Mouse (Mus musculus) CD8-positive naive resting alpha-beta T cell, adult 2 months (primary cell): ENCODE results near the gene Arhgap44.

Experiments
- DNase-seq, 2 experiments: peaks; one replicate each; pipeline ENCODE4 v3.0.0; 2022; ENCODE audit warnings: low read depth in 2 of 2, low spot score in 2 of 2

Gene Arhgap44

GRCm38 (mm10) chr11:65162767-65163120 lies at the start of gene Arhgap44:
Gene Arhgap44, minus strand, starts transcription at chr11:65162961.
- no peak for DNase-seq

GRCm38 (mm10) chr11:65211701-65212100 lies 48.9 kb upstream of the Arhgap44 start:
- DNase-seq: no peak

GRCm38 (mm10) chr11:65209441-65209840 lies 46.7 kb upstream of the Arhgap44 start:
- no peak for DNase-seq

DNA sequence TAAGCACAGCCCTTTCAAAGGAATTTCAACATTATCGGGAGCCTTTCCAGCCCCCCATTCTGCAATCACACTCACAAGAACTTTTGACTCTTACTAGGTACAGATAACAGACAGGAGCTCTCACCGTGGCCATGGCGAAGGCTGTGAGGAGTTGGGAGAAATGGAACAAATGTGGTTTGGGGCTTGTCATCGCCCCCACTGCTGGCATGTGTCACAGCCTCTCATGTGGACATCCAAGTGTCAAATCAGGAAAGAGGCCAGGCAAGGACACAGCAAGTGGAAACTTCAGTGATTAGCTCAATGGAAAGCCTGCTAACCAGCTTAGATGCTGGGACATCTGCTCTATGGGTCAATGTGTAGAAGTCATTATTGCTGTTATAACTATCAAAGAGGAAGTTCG lies 42.5 kb upstream of the Arhgap44 start:
- DNase-seq: no peak

DNA sequence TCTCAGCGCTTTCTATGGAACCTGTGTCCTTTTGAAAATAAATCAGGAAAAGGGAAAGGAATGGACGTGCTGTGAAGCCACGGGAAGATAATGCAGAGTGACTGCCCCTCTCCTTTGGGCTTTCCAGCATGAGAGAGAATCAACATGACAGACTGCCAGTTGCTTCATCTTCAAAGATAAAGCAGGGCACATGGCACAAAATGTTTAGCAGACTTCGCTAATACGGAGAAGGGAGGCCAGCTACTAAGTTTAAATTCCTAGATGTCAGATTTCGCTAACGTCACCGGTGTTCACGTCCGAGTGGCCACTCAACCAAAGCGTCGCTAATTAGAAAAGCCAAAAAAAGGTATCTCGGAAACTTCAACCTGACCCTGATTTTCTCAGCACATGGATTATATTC lies 41.9 kb upstream of the Arhgap44 start:
- no peak for DNase-seq

DNA sequence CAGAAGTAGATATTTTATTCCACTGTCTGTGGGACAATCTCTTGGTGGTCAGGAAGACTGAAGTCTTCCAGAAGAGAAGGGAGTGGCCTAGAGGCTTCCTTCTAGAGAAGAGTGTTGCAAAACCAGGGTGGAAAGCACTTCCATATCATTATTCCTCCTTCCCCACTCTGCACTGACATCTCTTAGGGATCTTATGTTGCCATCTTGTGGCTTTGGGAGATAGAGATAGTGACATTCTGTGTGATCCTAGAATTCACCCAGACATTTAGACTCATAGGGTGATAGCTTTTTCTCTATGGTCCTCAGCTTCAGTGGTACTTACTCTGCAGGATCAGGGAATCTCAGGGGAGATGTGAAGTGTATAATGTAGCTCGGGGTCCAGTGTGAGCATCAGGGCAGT lies 40.3 kb upstream of the Arhgap44 start:
- no peak for DNase-seq

- no peak for DNase-seq
These were observed 39.5 kb upstream of the Arhgap44 start for GRCm38 (mm10) chr11:65202236-65202635.

DNA sequence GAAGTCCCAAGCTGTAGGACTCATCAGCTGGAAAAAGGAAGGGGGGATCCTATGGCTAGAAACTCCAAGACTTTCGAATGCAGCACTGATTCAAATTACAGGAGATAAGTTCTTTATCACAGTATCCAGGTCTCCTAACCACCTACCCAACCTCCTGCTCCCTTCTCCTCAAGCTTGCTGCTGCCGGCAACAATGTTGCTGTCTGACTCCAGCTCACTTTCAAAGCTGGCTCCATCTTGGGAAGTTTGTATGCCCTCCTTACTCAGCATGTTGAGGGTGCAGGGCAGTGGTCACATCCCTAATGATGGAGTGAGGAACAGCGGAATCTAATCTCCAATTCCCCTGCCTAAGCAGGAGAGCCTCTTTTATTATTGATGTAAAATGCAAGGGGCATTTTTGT lies 35.3 kb upstream of the Arhgap44 start:
- DNase-seq: no peak

DNA sequence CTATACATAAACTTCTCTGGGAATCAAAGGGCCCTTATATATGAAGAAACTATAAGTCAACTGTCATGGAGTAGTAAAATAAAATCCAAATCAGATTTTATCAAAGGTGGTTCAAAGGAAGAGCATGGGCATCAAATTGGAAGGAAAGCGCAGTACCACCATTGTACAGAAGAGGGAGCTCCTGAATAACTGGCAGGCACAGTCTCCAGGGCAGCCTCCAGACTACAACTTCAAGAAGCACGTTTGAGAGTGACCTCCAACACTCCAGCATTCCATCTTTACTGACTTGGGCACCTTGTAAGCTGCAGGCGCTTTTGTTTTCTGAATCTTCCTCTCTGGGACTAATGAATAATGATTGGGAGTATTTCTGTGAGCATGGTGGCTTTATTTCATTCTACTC lies 34.5 kb upstream of the Arhgap44 start:
- DNase-seq: no peak

- DNase-seq: no peak
These were observed 24.2 kb upstream of the Arhgap44 start for GRCm38 (mm10) chr11:65186974-65187373.

DNA sequence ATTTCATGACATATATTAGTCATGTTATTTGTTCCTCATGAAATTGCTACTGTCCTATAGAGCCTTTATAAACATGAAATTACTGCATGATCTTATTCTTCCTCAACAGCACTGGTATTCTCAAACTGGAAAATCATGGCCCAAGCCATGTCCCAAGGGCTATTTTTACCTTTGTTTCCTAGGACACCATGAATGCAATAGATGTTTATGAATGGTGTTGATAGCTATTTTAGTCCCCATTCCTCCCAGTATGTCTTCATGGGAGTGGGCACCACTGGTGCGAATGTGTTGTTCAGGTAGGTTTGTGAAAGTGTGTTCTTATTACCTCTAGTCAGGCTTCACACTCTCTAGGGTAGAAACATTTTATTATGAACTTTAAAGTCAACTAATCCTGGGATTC lies 22.4 kb upstream of the Arhgap44 start:
- DNase-seq: no peak

DNA sequence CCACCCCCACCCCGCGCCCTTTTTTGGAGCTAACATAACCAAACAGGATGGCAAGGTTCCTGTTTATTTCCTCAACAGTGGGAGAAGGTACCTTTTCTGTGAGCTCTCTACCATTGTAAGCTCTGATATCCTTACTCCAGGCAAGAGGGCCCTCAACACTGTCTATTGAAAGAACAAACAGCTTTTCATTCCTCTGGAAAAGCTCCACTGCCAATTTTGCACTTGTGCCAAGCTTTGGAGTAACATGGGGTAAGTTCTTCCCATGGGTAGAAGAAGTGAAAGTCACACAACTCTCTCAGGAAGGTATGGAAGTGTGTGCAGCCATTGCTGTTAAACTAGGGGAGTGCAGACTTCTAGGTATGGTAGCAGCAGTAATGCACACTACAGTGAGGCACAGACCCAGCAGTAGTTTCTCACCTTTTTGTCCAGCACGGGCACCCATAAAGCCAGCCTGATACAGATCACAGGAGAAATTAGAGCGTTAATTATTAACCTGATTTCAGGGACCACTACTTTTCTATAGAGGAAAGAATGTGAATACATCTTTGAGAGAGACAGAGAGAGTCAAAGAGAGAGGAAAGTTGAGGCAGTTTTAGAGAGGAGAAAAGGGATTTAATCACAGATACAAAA lies 7.5 kb upstream of the Arhgap44 start:
- DNase-seq: no peak

DNA sequence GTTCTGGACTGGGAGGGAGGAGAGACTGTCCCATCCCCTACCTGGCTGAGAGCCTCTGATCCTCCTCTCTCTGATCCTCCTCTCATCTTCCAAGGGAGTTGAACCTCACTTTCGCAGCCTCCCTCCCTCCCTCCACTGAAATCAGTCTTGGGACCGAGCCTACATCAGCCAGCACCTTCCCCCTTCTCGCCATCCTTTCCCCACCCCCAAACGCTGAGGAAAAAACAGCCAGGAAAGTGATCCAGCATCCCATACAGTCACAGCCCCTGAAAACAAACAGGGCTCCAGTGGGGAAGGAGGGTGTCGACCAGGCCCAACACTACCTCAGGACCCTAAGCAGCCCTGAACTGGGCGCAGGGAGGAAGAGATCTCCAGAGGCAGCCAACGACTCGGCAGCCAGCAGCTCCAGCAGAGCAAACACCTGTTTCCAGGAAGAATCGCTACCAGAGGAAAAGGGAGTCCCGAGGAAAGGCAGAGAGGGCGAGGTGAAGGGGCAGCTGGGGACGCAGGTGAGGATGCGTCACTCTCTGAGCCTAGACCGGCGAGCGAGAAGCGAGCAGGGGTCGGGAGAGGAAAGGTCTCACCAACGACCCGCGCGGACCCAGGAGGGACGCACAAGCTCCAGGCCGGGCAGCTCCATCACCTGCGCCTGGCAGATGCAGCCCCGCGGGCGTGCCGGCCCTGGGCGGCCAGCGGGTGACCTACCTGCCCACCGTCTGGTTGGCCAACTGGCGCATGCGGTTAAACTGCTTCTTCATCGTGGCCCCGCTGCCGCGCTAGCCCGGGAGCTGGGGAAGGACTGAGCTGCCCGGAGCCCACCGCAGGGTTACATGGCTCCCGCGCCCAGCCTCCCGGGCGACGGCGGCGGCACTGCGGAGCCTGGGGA lies 637 bp downstream of the Arhgap44 start:
- no peak for DNase-seq

GRCm38 (mm10) chr11:65160991-65161880 lies 1.5 kb downstream of the Arhgap44 start:
- DNase-seq: no peak

- no peak for DNase-seq
These were observed 3.0 kb downstream of the Arhgap44 start, which contains the start of gene 1700086D15Rik for GRCm38 (mm10) chr11:65159791-65160190. Gene 1700086D15Rik, minus strand, starts transcription at chr11:65159891.

- DNase-seq: no peak
These were observed 4.1 kb downstream of the Arhgap44 start for GRCm38 (mm10) chr11:65158658-65158990.

DNA sequence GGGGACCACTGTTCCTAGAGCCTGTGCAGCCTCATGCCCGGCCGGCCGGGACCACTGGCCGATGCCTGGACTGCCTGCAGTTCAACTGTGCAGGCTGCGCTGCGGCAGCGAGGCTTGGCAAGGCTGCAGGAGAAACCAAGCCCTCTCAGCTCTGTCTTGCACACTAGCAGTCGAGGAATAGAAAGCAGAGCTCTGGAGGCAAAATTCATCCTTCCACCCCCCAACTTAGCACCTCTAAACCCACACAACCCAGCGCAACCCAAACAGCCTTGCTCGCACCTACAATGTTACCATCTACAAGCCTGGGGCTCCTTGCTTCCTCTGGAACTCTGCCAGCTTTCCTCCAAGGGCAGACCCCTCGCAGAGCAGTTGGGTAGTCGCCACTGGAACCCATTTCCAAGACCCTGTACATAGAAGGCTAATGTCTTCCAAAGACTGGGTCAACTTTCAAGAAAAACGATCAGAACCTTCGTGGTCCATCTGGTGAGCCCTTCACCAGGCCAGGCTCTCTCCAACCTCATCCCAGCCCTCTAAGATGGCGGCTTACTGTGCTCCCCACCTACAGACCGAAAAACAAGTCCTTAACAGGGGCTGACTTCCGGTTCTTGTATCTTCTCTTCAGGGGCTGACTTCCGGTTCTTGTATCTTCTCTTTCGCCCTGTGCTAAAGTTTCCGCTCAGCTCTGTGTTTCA lies 4.6 kb downstream of the Arhgap44 start:
- DNase-seq: no peak

DNA sequence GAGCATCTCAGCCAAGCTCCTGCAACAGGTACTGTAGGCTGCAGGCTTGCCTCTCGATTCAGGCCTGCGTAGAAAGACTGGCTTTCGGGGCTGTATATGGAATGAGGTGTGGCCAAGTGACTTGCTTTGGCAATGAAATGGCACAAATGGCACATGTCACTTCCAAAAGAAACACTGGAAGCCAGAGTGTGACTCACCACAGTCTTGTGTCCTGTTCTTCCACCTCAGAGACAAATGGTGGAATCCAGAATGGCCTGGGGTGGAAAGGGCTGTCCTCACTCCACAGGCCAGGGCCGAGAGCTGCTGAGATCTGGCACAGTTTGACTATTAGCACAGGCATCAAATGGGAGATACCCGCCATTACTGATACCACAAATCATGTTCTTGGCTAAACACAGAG lies 9.8 kb downstream of the Arhgap44 start:
- DNase-seq: no peak

- no peak for DNase-seq
These were observed 14.3 kb downstream of the Arhgap44 start for GRCm38 (mm10) chr11:65148441-65148840.

GRCm38 (mm10) chr11:65142838-65143417 lies 19.8 kb downstream of the Arhgap44 start:
- DNase-seq: no peak

GRCm38 (mm10) chr11:65139030-65139429 lies 23.7 kb downstream of the Arhgap44 start:
- DNase-seq: no peak
